In the genomic region with DNA sequence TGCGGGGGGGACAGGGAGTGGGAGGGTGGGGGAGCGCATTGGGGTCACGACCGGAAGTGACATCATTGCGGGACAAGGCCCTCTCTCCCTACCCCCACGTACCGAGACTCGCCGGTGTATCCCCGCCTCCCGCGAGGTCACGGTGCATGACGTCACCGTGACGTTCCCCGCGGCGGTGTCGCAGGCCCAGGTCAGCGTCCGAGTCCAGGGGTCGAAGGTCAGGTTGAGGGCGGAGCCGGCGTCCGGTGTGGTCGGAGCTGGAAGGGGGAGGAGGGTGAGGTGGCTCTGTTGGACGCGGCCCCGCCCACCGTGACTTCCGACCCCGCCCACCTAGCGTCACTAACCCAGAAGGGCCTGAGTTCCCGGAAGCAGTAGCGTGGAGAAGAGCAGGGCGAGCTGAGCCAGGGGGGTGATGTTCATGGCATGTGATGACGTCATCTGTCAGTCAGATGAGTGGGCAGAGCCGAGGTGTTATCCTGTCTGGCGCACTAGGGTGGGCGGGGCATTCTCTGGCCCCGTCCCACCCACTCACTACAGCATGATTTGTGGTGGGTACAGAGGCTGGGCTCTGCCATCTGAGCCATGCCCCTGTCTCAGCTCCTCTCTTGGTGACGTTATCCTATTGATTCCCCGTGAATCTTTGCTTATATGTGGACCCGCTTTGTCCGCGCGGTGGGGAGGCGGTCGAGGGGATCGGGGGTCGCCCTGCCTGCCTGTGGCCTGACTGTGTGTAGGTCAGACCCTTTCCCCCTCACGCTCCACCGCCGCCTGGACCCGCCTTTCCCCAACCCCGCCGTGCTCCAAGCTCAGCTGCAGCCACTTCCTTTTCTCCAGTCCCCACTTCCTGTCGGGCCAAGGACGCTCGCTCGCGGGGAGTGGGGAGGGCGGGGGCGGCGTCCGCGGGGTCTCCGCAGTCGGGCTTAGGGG, we compare ENCODE assay signal across 8 mouse cellular contexts. TPM values are rescaled to one million over a fixed set of nuclear protein-coding genes. Genes with fewer than 3 reads are reported as not detected.
DNase-seq lines count a peak whose midpoint lies in the region.

No protein-coding gene starts in this region.

- H3K36me3 ChIP-seq in megakaryocyte, embryonic 14.5 days (replicated peaks; ENCODE audit: low read length): peaks cover 5% of the 10 kb centered on the region

- H3K27me3 ChIP-seq in megakaryocyte, embryonic 14.5 days (replicated peaks): peaks cover 2% of the 10 kb centered on the region

- H3K9me3 ChIP-seq in megakaryocyte, embryonic 14.5 days: peaks cover 26% of the 10 kb centered on the region

- DNase-seq in adrenal gland, adult (ENCODE audit: inconsistent age in 2 of 2, low spot score in 1 of 2): peak; percentile 94 to 97
- peak; percentile 94 for DNase-seq in embryo, embryonic 10.5 days (ENCODE audit: low spot score)
- DNase-seq in gastrocnemius, postnatal 14 days: peak; percentile 72
- peak; percentile 94 for DNase-seq in induced T-regulatory cell, adult 2 months (ENCODE audit: low read depth)
- peak; percentile 69 to 94 for DNase-seq in left cerebral cortex, adult 8-10 months (ENCODE audit: low spot score in 2 of 2)
- DNase-seq in right cerebral cortex, postnatal 10 days (ENCODE audit: low spot score in 2 of 2): peak; percentile 94 to 97
- peak; percentile 90 for DNase-seq in urinary bladder, postnatal 14 days (ENCODE audit: low spot score)

- H3K4me3 ChIP-seq in megakaryocyte, embryonic 14.5 days (replicated peaks): peak overlapping the region; percentile 97

- peaks cover 26% of the 10 kb centered on the region for H3K4me1 ChIP-seq in megakaryocyte, embryonic 14.5 days

- intact Hi-C loops in gastrocnemius, postnatal 14 days (cut with DNase I; ENCODE audit: low total_unique reads): no loop called here

RNA-seq across cellular contexts. Expression of gene Csf2ra, which starts 1.0 kb away (rescaled TPM):
- 1 to 10 TPM; 2.0 to 2.6 TPM for total RNA-seq in gastrocnemius, postnatal 14 days (2021)
- total RNA-seq in left cerebral cortex, adult 8-10 months (2022): 10 to 100 TPM; 20.2 to 41.9 (median 31.7) TPM
- 50.3 and 57.5 TPM in 2 replicates for polyA plus RNA-seq in megakaryocyte, embryonic 14.5 days (2012; ENCODE audit: insufficient read depth, low replicate concordance)

RNA-seq across cellular contexts. Expression of gene Gm6020, which starts 43.5 kb away (rescaled TPM):
- total RNA-seq in gastrocnemius, postnatal 14 days (2021): not detected
- total RNA-seq in left cerebral cortex, adult 8-10 months (2022): not detected
- polyA plus RNA-seq in megakaryocyte, embryonic 14.5 days (2012; ENCODE audit: insufficient read depth, low replicate concordance): not detected in 2 replicates

RNA-seq across cellular contexts. Expression of gene Gm7102, which starts 51.1 kb away (rescaled TPM):
- not detected for total RNA-seq in gastrocnemius, postnatal 14 days (2021)
- not detected for total RNA-seq in left cerebral cortex, adult 8-10 months (2022)
- 0.16 TPM in 1 of 2 replicates, not detected in the other for polyA plus RNA-seq in megakaryocyte, embryonic 14.5 days (2012; ENCODE audit: insufficient read depth, low replicate concordance)

Comparison
In these comparisons a context has a peak if more than half of its experiments do, and no peak if none do; other contexts are left out.
1. Peak in every context shown above with its lines: DNase-seq and H3K4me3 ChIP-seq.
2. RNA of gene Csf2ra, which starts 1.0 kb away (total RNA-seq): 20.2 to 41.9 TPM in left cerebral cortex, adult 8-10 months; 2.0 to 2.6 TPM in gastrocnemius, postnatal 14 days; every median in the first group is over 4 times any median in the second.